Mouse (Mus musculus) limb, embryonic 11.5 days (tissue): ENCODE data around the gene Actn2. TPM values are rescaled to one million over a fixed set of nuclear protein-coding genes. Genes with fewer than 3 reads are reported as not detected.

Experiments used
- ATAC-seq: fragments of 200-750 bp; cut with Nextera tagmentation; 2 replicates; pipeline ENCODE4 v1.8.0; 2017; ENCODE audit warnings: low read depth; ENCODE audit not compliant: insufficient number of reproducible peaks, low FRiP score, low TSS enrichment
- DNase-seq: peaks from one replicate; pipeline ENCODE4 v3.0.0-alpha.2; 2015; ENCODE audit warnings: low spot score
- H3K27ac ChIP-seq: fragments of 300-500 bp; sonication (generic); replicated peaks from 2 replicates; pipeline ENCODE4 v1.5.1; 2014; ENCODE audit warnings: low read depth, mild to moderate bottlenecking, low read length
- H3K27me3 ChIP-seq: fragments of 300-500 bp; sonication (generic); 2 replicates; pipeline ENCODE4 v1.6.1; 2014; ENCODE audit warnings: mild to moderate bottlenecking, low read length, mixed read lengths; ENCODE audit not compliant: control insufficient read depth, insufficient read depth
- H3K36me3 ChIP-seq: fragments of 300-500 bp; sonication (generic); 2 replicates; pipeline ENCODE4 v1.6.1; 2014; ENCODE audit warnings: mild to moderate bottlenecking, low read length, moderate library complexity, mixed read lengths; ENCODE audit not compliant: control insufficient read depth, insufficient read depth
- H3K4me1 ChIP-seq: fragments of 300-500 bp; sonication (generic); 2 replicates; pipeline ENCODE4 v1.6.1; 2014; ENCODE audit warnings: low read length, mixed read lengths; ENCODE audit not compliant: control insufficient read depth, insufficient read depth
- H3K4me2 ChIP-seq: fragments of 300-500 bp; sonication (generic); 2 replicates; pipeline ENCODE4 v1.6.1; 2014; ENCODE audit warnings: low read depth, mild to moderate bottlenecking, moderate library complexity; ENCODE audit not compliant: severe bottlenecking
- H3K4me3 ChIP-seq: fragments of 300-500 bp; sonication (generic); 2 replicates; pipeline ENCODE4 v1.5.1; 2014; ENCODE audit warnings: low read depth, low read length
- H3K9ac ChIP-seq: fragments of 300-500 bp; sonication (generic); 2 replicates; pipeline ENCODE4 v1.6.1; 2014; ENCODE audit warnings: mild to moderate bottlenecking, low read length
- H3K9me3 ChIP-seq: fragments of 300-500 bp; sonication (generic); 2 replicates; pipeline ENCODE4 v1.6.1; 2016; ENCODE audit warnings: low read length; ENCODE audit not compliant: control insufficient read depth
- WGBS: fragments of 180-500 bp; shearing (Covaris S2); extraction: QIAGEN DNeasy Blood & Tissue Kit; methylation state at CpG from one replicate; pipeline ENCODE4 v1.1.7; 2014; 5-methylcytosine and 5-hydroxymethylcytosine counted together
- polyA plus RNA-seq: library from polyadenylated mRNA; unstranded; fragments of >200 nt; fragmentation: Nextera tagmentation; extraction: Ambion mirVana; gene quantifications from 2 replicates; pipeline ENCODE4 v1.2.1, GENCODE M21; 2014

Actn2 gene
- polyA plus RNA-seq, result 7.5 and 8.3 TPM in 2 replicates

- Histone ChIP-seq H3K4me1 (no peaks in the 10 kb centered on the region), H3K27me3 (no peaks in the 10 kb centered on the region), H3K27ac (no peak within 1 kb of the TSS), H3K36me3 (no peaks in the 10 kb centered on the region), H3K9me3 (no peaks in the 10 kb centered on the region), H3K4me2 (peak within 1 kb of the TSS; percentile 46), H3K9ac (0 out of 2 replicates have a peak within 1 kb of the TSS, but pooled peaks have one; percentile 5), H3K4me3 (peak within 1 kb of the TSS; percentile 10)
- under 1% methylated on average over 43 of the region's 43 CpGs for WGBS
- DNase-seq (peak; percentile 89), ATAC-seq (peak; percentile 97)
These were observed at the start of gene Actn2 for GRCm38 (mm10) chr13:12340183-12340975. Gene Actn2 (minus strand): TSS chr13:12340760.

DNA sequence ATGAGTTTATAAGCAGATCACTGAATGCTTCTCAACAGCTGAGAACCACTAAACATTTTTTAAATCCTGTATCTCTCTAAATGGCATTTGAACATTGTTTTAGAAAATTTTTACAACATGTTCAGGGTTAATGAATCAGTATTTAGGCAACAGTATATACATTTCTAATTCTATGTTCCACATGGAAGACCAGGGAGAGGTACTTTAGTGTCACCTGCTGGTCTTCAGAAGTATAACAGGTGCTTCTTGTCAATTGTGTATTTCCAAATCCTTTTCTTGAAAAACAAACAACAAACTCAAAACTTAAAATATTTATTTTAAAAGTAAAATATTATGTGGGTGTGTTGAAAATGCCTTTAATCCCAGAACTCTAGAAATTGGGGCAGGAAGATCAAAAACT is 45.7 kb upstream of the Actn2 start:
- Histone ChIP-seq H3K4me1 (no peaks in the 10 kb centered on the region), H3K36me3 (no peaks in the 10 kb centered on the region), H3K4me2 (no peak overlapping the region), H3K9me3 (no peaks in the 10 kb centered on the region), H3K27ac (no peak overlapping the region), H3K27me3 (no peaks in the 10 kb centered on the region), H3K4me3 (no peak overlapping the region), H3K9ac (no peak overlapping the region)
- no peak for ATAC-seq
- DNase-seq, result no peak

DNA sequence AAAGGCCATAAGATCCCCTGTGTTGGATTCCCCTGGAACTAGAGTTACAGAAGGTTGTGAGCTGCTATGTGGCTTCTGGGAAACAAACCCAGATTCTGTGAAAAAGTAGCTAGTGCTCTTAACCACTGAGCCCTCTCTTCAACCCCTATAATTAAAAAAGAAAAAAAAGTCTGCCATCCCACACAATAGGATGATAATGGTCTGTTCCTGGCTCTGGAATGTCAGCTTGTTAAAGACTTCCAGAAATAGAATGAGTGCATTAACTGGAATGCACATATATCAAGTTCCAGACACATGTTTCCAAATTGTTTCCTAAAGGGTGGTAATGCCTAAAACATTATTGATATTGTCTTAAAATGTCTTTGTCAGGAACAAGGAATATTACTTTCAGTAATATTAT is 44.2 kb upstream of the Actn2 start:
- no peak overlapping the region for H3K4me2 ChIP-seq
- ATAC-seq, result no peak
- H3K4me3 ChIP-seq, result no peak overlapping the region
- no peaks in the 10 kb centered on the region for H3K4me1 ChIP-seq
- H3K9me3 ChIP-seq, result no peaks in the 10 kb centered on the region
- H3K27ac ChIP-seq, result no peak overlapping the region
- no peak overlapping the region for H3K9ac ChIP-seq
- no peak for DNase-seq
- H3K27me3 ChIP-seq, result no peaks in the 10 kb centered on the region
- H3K36me3 ChIP-seq, result no peaks in the 10 kb centered on the region

GRCm38 (mm10) chr13:12376778-12377177 is 36.2 kb upstream of the Actn2 start:
- no peak for ATAC-seq
- H3K4me1 ChIP-seq, result no peaks in the 10 kb centered on the region
- H3K27ac ChIP-seq, result no peak overlapping the region
- H3K36me3 ChIP-seq, result no peaks in the 10 kb centered on the region
- no peak overlapping the region for H3K4me2 ChIP-seq
- no peaks in the 10 kb centered on the region for H3K9me3 ChIP-seq
- H3K4me3 ChIP-seq, result no peak overlapping the region
- H3K27me3 ChIP-seq, result no peaks in the 10 kb centered on the region
- H3K9ac ChIP-seq, result no peak overlapping the region
- WGBS, result 45% methylated on average over 1 of the region's 1 CpGs
- DNase-seq, result no peak

DNA sequence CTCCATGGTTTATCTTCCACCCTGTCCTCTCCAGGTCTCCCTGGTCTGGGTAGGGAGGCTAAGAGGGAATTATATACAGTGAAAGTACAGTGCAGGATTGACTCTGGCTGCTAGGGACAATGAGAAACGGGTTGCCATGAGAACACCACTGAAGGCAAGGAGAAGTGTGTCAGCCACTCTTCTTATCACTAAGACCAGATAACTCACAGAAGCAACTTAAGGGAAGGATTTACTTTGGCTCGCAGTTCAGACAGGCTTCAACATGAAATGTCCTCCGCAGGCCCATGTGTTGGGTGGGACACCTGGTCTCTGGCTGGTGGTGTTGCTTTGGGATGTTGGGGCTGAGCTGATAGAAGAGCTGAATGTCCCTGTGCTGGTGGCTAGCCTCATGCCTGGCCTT is 32.2 kb upstream of the Actn2 start:
- H3K27me3 ChIP-seq, result no peaks in the 10 kb centered on the region
- no peak overlapping the region for H3K4me3 ChIP-seq
- H3K27ac ChIP-seq, result no peak overlapping the region
- H3K9me3 ChIP-seq, result no peaks in the 10 kb centered on the region
- H3K4me1 ChIP-seq, result no peaks in the 10 kb centered on the region
- WGBS, result 89% methylated on average over 3 of the region's 3 CpGs
- ATAC-seq (no peak), DNase-seq (no peak)
- no peak overlapping the region for H3K9ac ChIP-seq
- H3K36me3 ChIP-seq, result no peaks in the 10 kb centered on the region
- H3K4me2 ChIP-seq, result no peak overlapping the region

DNA sequence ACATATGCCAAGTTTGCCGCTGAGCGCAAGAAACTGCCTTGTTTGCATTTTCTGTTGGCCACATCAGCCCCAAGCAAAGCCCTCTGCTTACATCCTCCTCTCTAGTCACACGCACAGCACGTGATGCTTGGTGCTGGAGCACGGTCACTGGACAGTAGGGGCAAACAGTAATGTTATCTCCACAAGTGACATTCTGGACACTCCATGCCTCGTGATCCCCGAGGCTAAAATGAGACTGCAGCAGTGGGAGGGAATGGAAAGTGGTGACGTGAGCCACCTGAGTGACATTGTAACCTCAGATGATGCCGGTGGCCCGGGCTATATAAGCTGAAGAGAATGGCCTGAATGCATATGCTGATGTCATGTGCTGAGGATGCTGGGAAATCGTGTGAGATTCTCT is 29.4 kb upstream of the Actn2 start:
- Histone ChIP-seq H3K36me3 (no peaks in the 10 kb centered on the region), H3K27me3 (no peaks in the 10 kb centered on the region), H3K4me2 (no peak overlapping the region), H3K4me1 (no peaks in the 10 kb centered on the region), H3K4me3 (no peak overlapping the region), H3K9me3 (no peaks in the 10 kb centered on the region), H3K9ac (no peak overlapping the region), H3K27ac (no peak overlapping the region)
- DNase-seq, result no peak
- ATAC-seq, result no peak
- WGBS, result 88% methylated on average over 11 of the region's 11 CpGs

DNA sequence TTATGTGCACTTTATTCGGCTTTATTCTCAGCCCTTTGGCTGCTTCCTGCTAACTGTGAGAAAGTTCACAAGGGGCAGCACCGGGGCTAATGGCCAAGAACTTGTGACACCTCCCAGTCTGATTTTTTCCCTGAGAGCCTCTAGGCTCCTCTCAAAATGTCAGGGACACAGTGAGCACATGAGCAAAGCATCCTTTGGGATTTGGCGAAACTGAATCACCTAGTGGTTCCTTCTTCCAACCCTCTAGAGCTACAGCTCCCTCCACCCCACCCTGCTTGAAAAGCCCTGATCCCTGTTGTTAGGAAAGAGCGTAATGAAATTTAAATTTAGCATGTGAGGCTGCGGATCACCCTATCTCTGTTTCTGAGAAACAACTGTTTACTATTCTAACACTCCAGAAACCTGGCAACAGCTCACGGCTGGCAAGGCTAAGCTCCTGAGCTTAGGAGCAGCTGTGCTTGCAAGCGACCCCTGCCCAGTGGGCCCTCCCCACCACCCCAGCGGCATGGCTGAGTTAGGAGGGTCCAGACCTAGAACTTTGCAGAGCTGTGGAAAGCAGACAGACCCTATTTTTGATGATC is 28.6 kb upstream of the Actn2 start:
- DNase-seq, result no peak
- no peak for ATAC-seq
- Histone ChIP-seq H3K27ac (no peak overlapping the region), H3K4me3 (no peak overlapping the region), H3K36me3 (no peaks in the 10 kb centered on the region), H3K27me3 (no peaks in the 10 kb centered on the region), H3K4me1 (no peaks in the 10 kb centered on the region), H3K9me3 (no peaks in the 10 kb centered on the region), H3K4me2 (no peak overlapping the region), H3K9ac (no peak overlapping the region)
- 52% methylated on average over 8 of the region's 8 CpGs for WGBS

DNA sequence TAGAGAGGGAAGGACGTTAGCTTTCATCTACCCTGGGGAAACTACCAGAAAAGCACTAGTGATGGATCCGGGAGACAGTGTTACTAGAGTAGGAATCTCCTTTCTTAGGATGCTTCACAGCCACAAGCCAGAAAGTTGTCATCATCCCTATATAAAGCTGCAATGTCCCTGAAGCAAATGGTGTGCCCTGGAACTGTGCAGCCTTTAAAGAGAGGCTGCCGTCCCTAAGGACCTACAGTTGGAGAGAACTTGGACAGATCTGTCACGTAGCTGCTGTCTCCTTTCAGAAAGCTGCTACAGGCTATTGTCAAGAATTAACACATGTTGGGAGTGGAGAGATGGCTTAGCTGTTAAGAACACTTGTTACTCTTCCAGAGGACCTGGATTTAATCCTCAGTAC is 20.9 kb upstream of the Actn2 start:
- ATAC-seq (no peak), DNase-seq (no peak)
- no peak overlapping the region for H3K4me2 ChIP-seq
- no peak overlapping the region for H3K9ac ChIP-seq
- no peaks in the 10 kb centered on the region for H3K27me3 ChIP-seq
- H3K36me3 ChIP-seq, result no peaks in the 10 kb centered on the region
- no peaks in the 10 kb centered on the region for H3K4me1 ChIP-seq
- no peak overlapping the region for H3K27ac ChIP-seq
- H3K9me3 ChIP-seq, result no peaks in the 10 kb centered on the region
- 75% methylated on average over 4 of the region's 4 CpGs for WGBS
- no peak overlapping the region for H3K4me3 ChIP-seq
